Mouse (Mus musculus): ENCODE measurements around the gene Prkab2. TPM values are rescaled to one million over a fixed set of nuclear protein-coding genes. Genes with fewer than 3 reads are reported as not detected.

The Prkab2 gene
- total RNA-seq (2021), result 100 to 1,000 TPM; 117 to 130 TPM
- long read RNA-seq, experiment 1, full-length matches to known transcripts, result 6 of 90 reads
- long read RNA-seq, experiment 1, partial matches to known transcripts, result 37 of 90 reads
- long read RNA-seq, experiment 1, other reads (novel, unspliced or antisense), result 47 of 90 reads
- long read RNA-seq, experiment 2, full-length matches to known transcripts, result 3 of 107 reads
- long read RNA-seq, experiment 2, partial matches to known transcripts, result 72 of 107 reads
- long read RNA-seq, experiment 2, other reads (novel, unspliced or antisense), result 32 of 107 reads

DNA sequence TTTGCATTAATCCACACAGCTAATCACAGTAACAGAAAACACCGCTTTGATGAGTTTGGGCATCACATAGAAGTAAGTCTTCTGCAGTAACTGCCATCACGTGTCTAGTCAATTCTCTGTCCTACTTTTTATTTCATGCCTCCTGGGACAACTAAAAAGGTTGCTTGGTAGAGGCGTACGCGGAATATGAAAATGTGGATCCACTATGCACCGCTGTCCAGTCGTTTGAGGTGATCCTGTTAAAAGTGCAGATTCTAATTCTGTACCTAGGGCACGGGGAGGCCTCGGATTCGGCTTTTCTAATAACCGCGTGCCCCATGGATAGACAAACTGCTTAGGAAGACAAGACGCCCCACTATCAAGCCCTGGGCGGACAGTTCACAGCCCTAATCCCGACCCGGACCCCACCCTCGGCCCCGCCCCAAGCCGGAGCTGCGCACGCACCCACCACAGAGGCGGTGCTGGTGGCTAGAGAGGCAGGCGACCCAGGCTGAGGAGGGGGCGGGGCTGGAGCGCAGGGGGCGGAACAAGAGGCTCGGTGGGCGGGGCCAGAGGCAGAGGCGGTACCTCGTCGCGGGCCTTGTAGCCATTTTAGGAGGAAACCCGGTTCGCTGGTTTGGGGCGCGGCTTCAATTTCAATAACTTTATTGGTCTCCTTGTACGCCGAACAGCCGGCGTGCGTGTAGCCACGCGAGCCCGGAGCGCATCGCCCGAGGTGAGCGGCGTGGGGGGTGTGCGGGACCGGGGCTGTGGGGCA lies at the start of gene Prkab2:
TSS of gene Prkab2 (plus strand) at position 539 of the 757 bp plus-strand sequence.
- peak; percentile 100 for DNase-seq

DNA sequence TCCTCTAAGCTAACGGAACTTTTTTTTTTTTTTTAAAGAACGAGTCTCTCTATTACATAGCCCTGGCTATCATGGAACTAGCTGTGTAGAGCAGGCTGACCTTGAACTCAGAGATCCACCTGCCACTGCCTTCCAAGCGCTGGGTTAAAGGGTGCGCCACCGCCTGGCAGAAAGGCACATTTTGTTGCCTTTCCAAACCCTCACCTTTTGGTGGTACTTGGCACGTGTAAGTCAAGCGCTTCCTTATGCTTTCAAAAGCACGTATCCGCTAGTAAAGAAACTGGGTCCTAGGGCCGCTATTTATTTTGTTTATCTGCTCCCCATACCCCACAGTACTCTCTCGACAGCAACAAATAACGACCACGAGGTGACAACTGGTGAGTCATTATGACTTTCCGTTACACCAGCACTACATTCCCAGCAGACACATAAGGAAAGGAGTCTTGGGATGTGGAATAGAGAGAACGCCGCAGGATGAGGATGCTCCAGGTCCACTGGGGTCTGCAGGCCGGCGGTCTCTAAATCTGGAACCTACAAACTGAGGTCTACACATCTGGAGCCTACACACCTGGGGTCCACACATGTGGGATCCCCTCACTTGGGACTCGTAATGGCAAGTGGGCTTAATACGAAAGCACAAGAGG lies 48.7 kb upstream of the Prkab2 start:
- DNase-seq, result peak; percentile 22

DNA sequence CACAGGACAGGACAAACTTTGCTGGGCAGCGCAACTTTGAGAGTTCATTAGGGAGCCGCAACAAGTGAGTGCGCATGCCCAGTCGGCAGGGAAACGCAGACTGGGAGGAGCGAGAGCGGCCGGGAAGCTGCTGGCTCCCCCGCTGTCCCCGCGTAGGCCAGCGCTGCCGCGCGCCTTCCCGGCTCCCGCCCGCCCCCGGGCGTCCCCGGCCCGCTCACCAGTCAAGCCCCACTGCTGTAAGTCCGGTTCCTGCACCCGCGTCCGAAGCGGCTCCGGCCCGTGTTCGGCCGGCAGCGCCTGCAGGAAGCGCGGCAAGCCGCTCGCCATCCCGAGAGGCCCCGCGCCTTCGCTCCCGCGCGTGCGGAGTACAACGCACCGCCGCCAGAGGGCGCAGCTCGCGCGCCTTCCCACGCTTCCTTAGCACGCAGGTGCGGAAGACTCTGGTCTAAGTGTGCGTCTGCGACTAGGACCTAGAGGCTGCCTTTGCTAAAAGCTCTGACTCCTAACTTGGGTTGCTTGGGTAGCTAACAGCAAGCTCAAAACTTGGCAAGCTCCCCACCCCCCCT lies 48.1 kb upstream of the Prkab2 start, which contains the start of gene Chd1l:
TSS of gene Chd1l (minus strand) at position 359 of the 566 bp plus-strand sequence.
- DNase-seq, result peak; percentile 89

DNA sequence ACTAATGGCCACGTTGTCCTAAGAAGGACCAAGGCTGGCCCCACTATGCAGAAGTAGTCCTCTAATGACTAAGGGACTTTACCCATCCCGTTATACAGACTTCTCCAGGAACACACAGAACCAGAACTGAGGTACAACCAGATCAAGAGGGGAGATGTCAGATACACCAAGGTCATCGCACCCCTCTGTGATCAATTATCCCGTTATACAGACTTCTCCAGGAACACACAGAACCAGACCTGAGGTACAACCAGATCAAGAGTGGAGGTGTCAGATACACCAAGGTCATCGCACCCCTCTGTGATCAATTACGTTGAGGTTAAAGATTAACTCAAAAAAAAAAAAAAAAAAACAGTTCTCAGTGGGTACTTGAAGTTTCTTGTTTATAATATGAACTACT lies 47.0 kb upstream of the Prkab2 start:
- DNase-seq, result no peak

DNA sequence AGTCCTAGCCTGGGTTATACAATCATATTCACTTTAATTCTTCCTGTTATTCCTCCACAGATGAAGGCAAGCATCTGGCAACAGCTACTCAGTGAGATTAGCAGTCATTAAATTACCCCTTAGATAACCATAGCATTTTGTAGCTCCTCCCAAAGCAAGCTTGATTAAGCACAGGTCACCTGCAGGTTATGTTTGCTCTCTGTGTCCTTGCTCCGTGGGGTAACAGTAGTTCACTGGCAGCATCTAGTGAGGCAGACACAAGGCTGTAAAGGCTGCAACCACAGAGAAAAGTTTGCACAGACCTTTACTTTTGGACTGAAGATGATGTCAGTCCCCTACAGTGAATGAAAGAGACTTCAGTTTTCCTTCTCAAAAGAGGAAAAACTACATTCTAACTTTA lies 42.8 kb upstream of the Prkab2 start:
- no peak for DNase-seq

DNA sequence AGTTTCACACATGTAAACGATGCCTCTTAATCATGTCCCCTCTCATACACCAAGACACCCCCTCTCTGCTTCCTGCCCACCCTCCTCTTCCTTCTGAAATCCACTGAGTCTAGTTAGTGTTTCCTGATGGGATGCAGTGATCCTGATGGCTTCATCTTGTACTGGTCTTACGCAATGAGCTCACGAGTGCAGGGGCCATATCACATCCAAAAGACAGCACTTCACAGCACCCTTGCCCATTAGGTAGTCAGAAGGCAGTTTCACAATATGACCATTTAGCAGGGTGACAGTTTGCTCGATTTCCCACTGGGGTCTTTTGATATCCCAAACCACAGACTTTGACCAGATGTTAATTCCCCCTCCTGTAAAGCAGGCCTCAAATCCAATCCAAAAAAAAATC lies 42.1 kb upstream of the Prkab2 start:
- no peak for DNase-seq

DNA sequence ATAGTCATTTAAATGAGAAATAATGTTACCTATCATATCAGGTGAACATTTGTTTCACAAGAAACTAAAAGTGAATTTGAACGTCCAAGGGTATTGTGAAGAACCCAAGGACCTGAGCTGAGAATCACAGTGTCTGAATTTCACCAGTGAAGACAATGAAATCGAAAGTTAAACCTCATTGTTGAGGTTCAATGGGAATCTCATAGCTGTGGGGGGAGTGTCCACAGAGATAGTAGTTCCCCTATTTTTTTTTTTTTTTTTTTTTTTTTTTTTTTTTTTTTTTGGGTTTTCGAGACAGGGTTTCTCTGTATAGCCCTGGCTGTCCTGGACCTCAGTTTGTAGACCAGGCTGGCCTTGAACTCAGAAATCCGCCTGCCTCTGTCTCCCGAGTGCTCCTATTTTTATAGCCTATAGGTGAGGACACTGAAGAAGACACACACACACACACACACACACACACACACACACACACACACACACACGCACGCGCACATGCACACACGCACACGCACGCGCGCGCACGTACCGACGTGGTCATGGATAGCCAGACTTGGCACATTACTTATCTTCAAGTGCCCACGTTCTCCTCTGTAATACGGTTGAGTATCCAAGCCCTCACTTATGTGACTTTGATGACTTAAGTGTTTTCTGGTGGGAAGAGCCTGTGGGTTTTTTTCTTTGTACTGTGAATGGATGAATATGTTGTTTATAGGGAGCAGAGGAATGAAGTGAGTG lies 40.7 kb upstream of the Prkab2 start:
- DNase-seq, result no peak

DNA sequence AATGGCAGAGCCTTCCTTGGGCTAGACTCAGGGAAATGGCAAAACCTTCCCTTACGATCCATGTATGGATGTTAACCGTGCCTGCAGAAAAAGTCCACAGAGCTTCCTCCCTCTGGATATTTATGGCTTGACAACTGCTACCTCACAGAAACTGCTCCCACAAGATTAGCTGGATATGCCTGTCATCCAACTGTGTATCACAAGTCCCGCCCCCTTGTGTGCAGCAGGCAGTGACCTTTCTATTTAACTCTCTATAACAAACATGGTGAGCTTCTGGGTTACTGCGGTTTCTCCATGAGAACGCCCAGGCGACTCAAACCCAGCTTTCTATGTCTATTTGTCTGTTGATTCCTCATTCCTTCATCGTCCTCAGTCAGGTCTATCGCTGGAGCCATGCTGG lies 40.1 kb upstream of the Prkab2 start:
- DNase-seq, result no peak

DNA sequence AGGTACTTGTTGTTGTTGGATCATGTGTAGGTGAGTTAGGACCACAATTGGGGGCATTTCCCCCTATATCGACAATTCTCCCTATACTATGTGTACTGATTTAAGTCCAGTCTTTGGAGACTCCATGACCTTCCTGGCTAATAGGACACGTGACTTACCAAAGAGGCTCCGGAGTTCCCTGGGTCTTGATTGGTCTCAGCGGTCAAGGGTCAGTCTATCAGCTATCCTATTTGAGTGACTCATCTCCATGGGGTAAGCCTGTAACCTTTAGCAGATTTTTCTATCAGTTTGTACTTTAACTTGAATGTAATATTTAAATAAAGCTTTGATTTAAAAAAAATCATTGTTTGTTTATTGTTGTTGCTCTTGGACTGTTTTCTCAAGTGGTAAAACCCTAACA lies 37.3 kb upstream of the Prkab2 start:
- DNase-seq, result no peak

DNA sequence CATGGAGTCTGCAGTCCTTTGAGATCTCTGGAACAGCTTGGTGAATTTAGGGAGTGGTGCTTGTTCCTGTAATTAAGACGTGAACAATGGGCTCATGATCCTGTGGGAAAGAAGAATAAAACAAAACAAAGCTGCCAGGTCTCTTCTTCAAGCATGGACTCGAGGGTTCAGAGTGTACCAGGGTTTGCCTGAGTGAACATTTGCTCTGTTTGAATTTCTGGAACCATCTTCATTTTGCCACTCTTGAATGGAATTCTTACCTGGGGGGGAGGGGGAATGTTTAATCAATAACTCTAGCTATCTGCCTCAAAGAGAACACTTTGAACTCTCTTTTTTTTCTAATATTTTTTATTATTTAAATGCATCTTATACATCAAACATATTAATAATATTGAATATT lies 33.4 kb upstream of the Prkab2 start:
- DNase-seq, result no peak

DNA sequence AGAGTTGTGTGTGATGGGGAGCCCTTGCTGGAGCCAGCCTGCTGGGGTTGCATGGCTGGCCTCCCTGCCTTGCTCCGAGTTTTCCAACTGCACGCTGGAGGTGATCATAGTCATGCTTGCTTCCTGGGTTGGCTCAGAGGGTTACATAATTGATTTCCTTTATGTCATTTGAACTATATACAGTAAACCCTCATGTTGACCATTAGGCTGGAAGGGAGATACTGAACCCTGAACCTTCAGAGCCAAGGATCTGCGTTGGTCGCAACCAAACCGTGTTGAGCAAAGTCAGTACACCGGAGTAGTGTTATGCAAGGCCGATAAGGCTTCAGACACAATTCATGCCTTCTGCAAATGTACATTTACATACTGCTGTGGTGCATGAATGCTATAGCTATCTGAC lies 30.1 kb upstream of the Prkab2 start:
- no peak for DNase-seq

DNA sequence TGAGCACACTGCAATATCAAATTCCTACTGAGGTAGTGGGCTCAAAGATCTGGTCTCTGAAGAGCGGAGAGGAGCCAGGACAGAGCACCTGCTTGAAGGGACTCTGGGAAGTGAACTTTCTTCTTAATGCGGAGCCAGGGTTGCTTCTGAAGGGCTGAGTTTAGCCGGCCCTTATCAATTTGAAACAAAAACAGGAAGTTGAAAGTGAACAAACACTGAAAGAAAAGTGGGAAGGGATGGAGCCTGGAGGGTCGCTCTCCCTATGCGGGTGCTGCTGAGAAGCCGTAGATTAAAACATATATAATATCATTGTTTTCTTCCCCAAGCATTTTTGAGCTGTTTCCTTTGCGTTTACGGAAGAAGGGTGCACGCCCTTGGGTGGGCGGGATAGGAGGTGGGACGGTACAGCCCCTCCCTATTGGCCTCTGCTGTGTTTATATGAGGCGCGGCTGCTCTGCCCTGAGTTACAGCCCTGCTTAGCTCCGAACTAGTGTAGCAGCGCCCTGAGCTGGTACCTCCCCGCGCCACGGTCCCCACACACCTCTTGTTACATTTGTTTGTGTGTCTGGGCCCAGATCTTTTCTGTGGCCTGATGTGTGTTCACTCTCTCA lies 29.5 kb upstream of the Prkab2 start, which contains the start of gene Fmo5:
TSS of gene Fmo5 (plus strand) at position 414 of the 611 bp plus-strand sequence.
- peak; percentile 77 for DNase-seq

DNA sequence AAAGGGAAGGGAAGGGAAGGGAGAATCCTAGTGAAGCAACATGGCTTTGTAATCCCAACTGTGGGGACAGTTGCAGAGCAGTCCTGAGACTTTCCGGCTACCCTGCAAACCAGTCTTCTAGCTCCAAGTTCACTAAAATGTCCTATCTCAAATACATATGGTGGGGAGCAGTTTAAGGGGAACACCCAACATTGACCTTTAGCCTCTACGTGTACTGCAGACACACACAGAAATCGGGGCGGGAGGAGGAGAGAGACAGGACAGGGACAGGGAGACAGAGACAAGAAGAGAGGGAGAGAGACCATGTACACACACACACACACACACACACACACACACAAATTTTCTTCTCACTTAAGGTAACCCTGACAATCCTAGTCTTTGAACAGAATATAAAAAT lies 28.1 kb upstream of the Prkab2 start:
- DNase-seq, result no peak

DNA sequence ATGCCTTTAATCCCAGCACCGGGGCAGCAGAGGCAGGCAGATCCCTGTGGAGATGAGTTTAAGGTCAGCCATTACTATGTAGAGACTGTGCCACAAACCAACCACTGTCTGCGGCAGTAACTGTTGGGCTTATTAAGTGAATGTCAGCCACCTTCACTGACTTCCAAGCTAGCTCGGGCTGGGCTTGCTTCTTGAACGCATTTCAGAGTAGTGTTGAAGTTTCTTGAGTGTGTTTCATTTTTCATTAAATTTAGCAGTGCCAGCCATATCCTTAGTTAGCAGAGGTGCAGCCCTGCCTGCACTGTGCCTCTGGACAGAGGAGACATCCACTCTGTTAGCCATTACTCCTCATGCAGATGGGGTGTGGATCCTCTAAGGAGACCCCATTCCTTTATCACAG lies 27.2 kb upstream of the Prkab2 start:
- no peak for DNase-seq

DNA sequence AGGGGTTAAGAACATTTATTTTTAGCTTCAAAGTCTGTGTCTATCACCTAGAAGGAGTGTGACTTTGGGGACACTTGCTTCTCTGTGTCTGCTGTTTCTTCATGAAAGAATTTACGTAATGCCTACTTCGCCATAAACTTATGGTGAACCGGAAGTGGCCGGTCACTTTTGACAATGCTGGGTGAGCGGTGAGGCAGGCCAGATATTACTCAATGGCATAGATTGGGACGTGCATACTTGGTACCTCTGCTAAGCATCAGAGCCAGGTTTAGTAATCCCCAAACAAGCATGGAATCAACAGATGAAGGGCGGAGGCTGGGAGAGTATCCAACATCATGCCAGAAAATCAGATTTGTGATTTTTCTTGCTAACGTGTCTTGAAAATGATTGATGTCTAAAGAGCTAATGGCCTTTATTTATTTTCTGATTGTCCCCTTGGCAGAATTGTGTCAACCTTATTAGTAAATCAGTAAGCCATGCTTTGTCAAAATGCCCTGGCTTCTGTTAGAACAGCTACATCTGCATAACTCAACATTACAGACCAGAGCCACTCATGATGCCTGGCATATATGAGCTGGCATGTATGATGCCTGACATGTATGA lies 26.6 kb upstream of the Prkab2 start:
- no peak for DNase-seq

DNA sequence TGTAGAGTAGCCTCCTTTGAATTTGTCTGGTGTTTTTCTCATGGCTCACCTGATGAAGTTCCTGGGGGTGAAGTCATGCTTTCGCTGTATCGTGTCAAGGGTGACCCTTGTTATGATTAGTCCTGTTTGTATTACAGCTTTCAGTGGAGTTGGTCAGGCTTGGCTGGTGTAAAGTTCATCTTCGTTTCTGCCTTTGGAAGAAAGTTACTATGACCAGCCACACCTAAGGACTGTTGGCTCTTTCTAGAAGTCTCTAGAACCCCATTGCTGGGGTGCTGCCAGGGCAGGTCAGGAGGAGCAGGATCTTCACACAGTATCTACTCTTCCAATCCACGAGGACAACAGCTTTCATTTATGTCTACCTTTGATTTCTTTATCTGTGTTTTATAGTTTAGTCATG lies 24.5 kb upstream of the Prkab2 start:
- no peak for DNase-seq

DNA sequence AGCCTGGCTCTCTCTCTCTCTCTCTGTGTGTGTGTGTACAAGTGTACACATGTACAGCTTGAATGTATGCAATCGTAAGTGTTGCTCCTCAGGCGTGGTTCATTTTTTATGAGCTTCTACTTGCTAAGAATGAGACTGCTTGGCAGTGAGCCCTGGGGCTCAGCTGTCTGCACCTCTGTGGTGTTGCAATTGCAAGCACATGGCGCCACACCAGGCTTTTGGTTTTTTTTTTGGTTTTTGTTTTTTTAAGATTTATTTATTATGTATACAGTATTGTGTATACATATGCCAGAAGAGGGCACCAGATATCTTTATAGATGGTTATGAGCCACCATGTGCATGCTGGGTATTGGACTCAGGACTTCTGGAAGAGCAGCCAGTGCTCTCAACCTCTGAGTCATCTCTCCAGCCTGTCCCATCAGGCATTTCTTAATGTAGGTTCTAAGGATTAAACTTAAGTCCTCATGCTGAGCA lies 23.7 kb upstream of the Prkab2 start:
- DNase-seq, result peak; percentile 54

DNA sequence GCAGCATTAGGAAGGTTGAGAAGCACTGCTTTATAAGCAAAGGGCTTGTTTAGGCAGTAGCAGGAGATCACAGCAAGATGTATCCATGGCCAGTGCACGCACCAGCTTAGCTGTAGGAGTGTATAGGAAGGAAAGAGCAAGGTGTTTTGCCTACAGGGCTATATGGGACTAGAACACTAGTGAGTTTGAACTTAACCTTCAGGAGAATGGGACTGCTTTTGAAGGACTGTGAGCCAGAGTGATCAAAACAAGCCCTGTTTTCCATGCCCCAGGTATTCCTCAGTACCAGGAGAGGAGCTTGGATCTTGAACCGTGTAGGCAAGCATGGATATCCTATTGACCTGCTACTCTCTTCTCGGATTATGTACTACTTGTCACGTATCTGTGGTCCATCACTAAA lies 16.6 kb upstream of the Prkab2 start:
- no peak for DNase-seq

DNA sequence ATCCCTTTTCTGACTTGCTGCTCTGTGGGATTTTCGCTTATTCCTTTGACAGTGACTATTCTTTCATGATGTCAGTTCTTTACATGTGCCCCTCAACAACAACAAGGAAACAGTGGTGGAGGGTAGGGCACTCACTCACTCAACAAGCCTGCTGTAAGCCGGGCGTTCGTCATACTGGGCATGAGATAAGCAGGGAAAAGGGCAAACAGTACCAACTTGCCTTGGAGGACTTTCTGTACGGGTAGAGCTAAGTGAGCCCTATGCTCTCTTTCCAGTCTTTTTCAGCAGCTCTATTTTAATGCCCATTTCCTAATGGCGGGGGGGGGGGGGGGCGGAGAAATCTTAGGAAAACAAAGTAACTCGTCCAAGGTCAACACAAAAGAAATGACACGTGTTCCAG lies 16.0 kb upstream of the Prkab2 start:
- no peak for DNase-seq

DNA sequence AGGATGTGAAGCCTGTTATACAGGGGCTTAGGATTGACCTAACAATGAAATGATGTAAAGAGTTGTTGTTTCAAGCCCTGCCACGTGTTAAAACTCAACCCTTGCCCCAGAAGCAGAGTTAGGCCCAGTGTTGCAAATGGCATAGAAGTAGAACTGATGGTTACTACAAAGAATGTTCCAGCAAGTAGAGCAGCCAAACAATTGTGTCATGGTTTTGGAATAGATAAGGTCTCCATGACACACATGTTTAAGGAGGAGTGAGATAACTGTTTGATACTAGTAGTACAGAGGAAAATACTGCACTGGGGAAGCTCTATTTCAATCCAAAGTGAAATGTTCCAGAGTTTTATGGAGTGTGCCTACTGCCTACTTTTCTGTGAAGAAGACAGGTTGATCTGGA lies 9.5 kb upstream of the Prkab2 start:
- no peak for DNase-seq

DNA sequence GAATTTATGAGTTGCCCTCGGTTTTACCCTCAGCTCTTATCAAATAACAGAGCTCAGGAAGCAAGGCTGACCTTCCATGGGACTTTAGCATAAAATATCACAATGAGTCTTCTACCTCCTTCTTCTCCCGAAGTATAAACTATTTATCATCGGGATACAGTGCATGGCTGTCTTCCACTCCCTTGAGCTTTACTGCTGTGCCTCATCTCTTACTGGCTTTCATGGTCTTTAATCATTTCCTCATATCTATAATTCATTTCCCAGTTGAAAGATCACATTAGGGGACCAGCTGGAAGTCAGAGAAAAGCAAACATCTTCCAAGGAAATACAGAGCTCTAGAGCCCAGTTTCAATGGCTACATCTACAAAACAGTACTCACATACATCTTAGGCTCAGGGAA lies 9.0 kb upstream of the Prkab2 start:
- no peak for DNase-seq

Data from gastrocnemius, postnatal 25 days (tissue).